Mouse (Mus musculus) liver, embryonic 14.5 days (tissue): ENCODE results near the gene Galnt2. TPM values are rescaled to one million over a fixed set of nuclear protein-coding genes. Genes with fewer than 3 reads are reported as not detected.

Source experiments
- ATAC-seq: fragments of 200-750 bp; cut with Nextera tagmentation; 2 replicates; pipeline ENCODE4 v1.8.0; 2017; ENCODE audit warnings: moderate number of reproducible peaks, mild to moderate bottlenecking, moderate library complexity; ENCODE audit not compliant: insufficient read depth
- DNase-seq, 3 experiments: peaks; one replicate each; pipeline ENCODE4 v3.0.0-alpha.2; 2012 to 2013; ENCODE audit warnings: low read depth in 3 of 3, low spot score in 3 of 3
- H3K27ac ChIP-seq: fragments of 300-500 bp; sonication (generic); 2 replicates; pipeline ENCODE4 v1.5.1; 2014; ENCODE audit warnings: moderate library complexity, mild to moderate bottlenecking, control low read depth, inconsistent platforms
- H3K27me3 ChIP-seq: fragments of 300-500 bp; sonication (generic); 2 replicates; pipeline ENCODE4 v1.6.1; 2014; ENCODE audit warnings: mild to moderate bottlenecking, low read length, moderate library complexity; ENCODE audit not compliant: control insufficient read depth, insufficient read depth
- H3K36me3 ChIP-seq: fragments of 300-500 bp; sonication (generic); replicated peaks from 2 replicates; pipeline ENCODE4 v1.6.1; 2014; ENCODE audit warnings: low read depth; ENCODE audit not compliant: control insufficient read depth, insufficient read depth
- H3K4me1 ChIP-seq, 2 experiments: fragments of 200-500 bp in 1 of 2; fragments of 300-500 bp in 1 of 2; sonication (generic) in 1 of 2; replicated peaks; 2 replicates each; pipeline ENCODE4 v1.6.1; 2012 to 2014; ENCODE audit warnings: antibody characterized with exemption in 1 of 2, inconsistent platforms in 1 of 2, low read length in 1 of 2; ENCODE audit not compliant: control insufficient read depth in 2 of 2, insufficient read depth in 2 of 2
- H3K4me2 ChIP-seq: fragments of 300-500 bp; sonication (generic); 2 replicates; pipeline ENCODE4 v1.6.1; 2014; ENCODE audit warnings: low read depth, mild to moderate bottlenecking, control low read depth, moderate library complexity
- H3K4me3 ChIP-seq, 2 experiments: fragments of 200-500 bp in 1 of 2; fragments of 300-500 bp in 1 of 2; sonication (generic) in 1 of 2; 2 replicates each; pipeline ENCODE4 v1.5.1; 2012 to 2014; ENCODE audit warnings: low read depth in 2 of 2, low read length in 2 of 2, mild to moderate bottlenecking in 2 of 2, control low read depth in 1 of 2, inconsistent platforms in 1 of 2, moderate library complexity in 1 of 2; ENCODE audit not compliant: insufficient read depth in 1 of 2
- H3K9ac ChIP-seq: fragments of 300-500 bp; sonication (generic); replicated peaks from 2 replicates; pipeline ENCODE4 v1.6.1; 2014; ENCODE audit warnings: mild to moderate bottlenecking, control low read depth, moderate library complexity
- H3K9me3 ChIP-seq: fragments of 300-500 bp; sonication (generic); 2 replicates; pipeline ENCODE4 v1.6.1; 2016; ENCODE audit warnings: low read length, mixed read lengths; ENCODE audit not compliant: control insufficient read depth
- CTCF ChIP-seq: IDR thresholded peaks from 2 replicates; pipeline ENCODE4 v1.5.1; 2016; ENCODE audit warnings: antibody characterized with exemption, low read depth, control low read depth
- EP300 ChIP-seq: IDR thresholded peaks from 2 replicates; pipeline ENCODE4 v1.6.1; 2016; ENCODE audit warnings: antibody characterized with exemption, low read depth
- WGBS: fragments of 180-500 bp; shearing (Covaris S2); extraction: QIAGEN DNeasy Blood & Tissue Kit; methylation state at CpG from one replicate; pipeline ENCODE4 v1.1.7; 2014; ENCODE audit not compliant: insufficient replicate concordance; 5-methylcytosine and 5-hydroxymethylcytosine counted together
- polyA plus RNA-seq, 2 experiments: library from polyadenylated mRNA; depleted of rRNA in 1 of 2; stranded (reverse) in 1 of 2; unstranded in 1 of 2; fragments of >200 nt; fragmentation: Nextera tagmentation in 1 of 2; extraction: Ambion mirVana in 1 of 2; gene quantifications; 2 replicates each; pipeline versions ENCODE4 v1.2.1 to v1.2.3; 2012 to 2014

Galnt2 gene
- polyA plus RNA-seq, 2 experiments = 6.6 to 19.2 TPM

DNA sequence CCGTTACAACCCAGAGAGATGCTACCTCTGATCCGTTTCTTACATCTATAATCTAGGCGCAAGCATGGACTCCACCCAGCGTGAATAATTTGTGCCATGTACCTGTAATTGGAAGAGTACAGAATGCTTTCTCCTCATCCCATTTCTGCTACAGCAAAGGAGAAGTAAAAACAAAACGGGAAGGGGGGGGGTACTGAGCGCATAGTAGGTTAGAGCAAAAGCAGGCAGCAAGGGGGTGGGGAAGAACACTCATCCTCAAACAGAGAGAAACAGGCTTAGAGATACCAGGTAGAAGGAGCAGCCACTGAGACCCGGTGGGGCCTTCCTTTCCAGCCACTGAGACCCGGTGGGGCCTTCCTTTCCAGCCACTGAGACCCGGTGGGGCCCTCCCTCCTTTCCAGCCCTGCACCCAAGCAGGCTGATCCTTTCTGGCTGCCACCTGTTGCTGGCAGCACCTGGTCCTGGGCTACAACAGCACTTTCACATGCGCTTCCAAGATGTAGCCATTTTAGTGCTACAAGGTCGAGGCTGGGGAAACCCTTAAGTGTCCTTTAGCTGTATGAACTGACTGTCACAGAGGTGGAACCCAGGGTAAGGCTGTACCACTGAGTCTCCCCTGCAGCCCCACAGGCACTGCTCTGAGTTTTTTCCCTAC, 130.7 kb downstream of the Galnt2 start:
- Histone ChIP-seq H3K4me1 (no peaks in the 10 kb centered on the region), H3K4me3 (no peak overlapping the region), H3K27ac (no peak overlapping the region), H3K27me3 (no peaks in the 10 kb centered on the region), H3K36me3 (no peaks in the 10 kb centered on the region), H3K9me3 (no peaks in the 10 kb centered on the region), H3K4me2 (no peak overlapping the region), H3K9ac (no peak overlapping the region)
- 67% methylated on average over 11 of the region's 11 CpGs for WGBS
- DNase-seq = no peak
- TF ChIP-seq CTCF (no peak), EP300 (no peak)
- ATAC-seq = no peak

DNA sequence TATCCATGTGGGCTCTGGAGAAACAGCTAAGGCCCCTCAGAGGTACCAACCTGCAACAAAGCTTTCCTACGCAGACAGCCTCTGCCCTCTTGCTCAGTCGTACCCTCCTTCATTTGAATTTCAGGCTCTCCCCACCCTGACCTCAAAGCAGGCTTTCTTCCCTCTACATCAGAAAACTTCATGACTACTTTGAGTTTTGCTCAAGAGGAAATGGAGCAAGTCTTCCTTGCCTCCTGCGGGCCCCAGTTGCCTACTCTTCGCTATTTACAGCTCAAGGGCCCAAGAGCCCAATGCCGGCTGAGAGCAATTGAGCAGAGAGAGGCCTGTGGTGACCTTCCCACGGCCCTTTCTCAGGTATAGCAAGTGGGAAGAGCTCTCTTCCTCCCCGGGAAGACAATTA, 131.4 kb downstream of the Galnt2 start:
- no peak overlapping the region for H3K4me2 ChIP-seq
- H3K27ac ChIP-seq = no peak overlapping the region
- H3K9ac ChIP-seq = no peak overlapping the region
- WGBS = 74% methylated on average over 7 of the region's 7 CpGs
- H3K27me3 ChIP-seq = no peaks in the 10 kb centered on the region
- no peaks in the 10 kb centered on the region for H3K36me3 ChIP-seq
- no peak for DNase-seq
- TF ChIP-seq CTCF (no peak), EP300 (no peak)
- H3K9me3 ChIP-seq = no peaks in the 10 kb centered on the region
- H3K4me1 ChIP-seq = no peaks in the 10 kb centered on the region
- H3K4me3 ChIP-seq = no peak overlapping the region
- ATAC-seq = no peak

GRCm38 (mm10) chr8:124363337-124363736, 132.1 kb downstream of the Galnt2 start:
- no peaks in the 10 kb centered on the region for H3K9me3 ChIP-seq
- H3K4me3 ChIP-seq = no peak overlapping the region
- TF ChIP-seq EP300 = no peak
- no peak for TF ChIP-seq CTCF
- no peaks in the 10 kb centered on the region for H3K27me3 ChIP-seq
- no peak overlapping the region for H3K9ac ChIP-seq
- no peak overlapping the region for H3K4me2 ChIP-seq
- H3K4me1 ChIP-seq = no peaks in the 10 kb centered on the region
- ATAC-seq (no peak), DNase-seq (no peak)
- H3K36me3 ChIP-seq = no peaks in the 10 kb centered on the region
- WGBS = 78% methylated on average over 15 of the region's 15 CpGs
- no peak overlapping the region for H3K27ac ChIP-seq

DNA sequence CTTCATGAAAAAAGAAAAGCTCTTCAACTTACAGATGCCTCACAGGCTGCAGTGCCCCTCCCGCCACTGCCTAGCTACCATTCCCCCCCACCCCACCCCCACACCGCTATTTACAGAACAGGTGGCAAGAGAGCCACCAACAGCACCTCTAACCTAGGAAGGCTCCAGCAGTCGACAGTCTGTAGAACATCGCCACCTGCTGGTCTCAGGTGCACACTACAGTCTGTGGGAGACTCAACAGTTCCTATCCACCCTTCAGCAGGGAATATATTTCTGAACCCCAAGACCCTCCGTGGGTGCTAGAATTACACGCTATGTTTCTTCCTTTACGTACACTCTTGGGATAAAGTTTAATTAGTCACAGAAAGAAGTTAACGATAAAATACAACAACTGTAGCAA, 137.0 kb downstream of the Galnt2 start:
- 11% methylated on average over 8 of the region's 8 CpGs for WGBS

GRCm38 (mm10) chr8:124370422-124371183, 139.4 kb downstream of the Galnt2 start:
- DNase-seq (no peak), ATAC-seq (no peak)
- H3K4me2 ChIP-seq = no peak overlapping the region
- H3K36me3 ChIP-seq = no peaks in the 10 kb centered on the region
- WGBS = 69% methylated on average over 17 of the region's 17 CpGs
- no peak overlapping the region for H3K9ac ChIP-seq
- no peak overlapping the region for H3K4me3 ChIP-seq
- H3K27me3 ChIP-seq = no peaks in the 10 kb centered on the region
- H3K27ac ChIP-seq = no peak overlapping the region
- H3K4me1 ChIP-seq = no peaks in the 10 kb centered on the region
- TF ChIP-seq CTCF = no peak
- TF ChIP-seq EP300 = no peak
- H3K9me3 ChIP-seq = no peaks in the 10 kb centered on the region

More for the DNA sequence above, 137.0 kb downstream of the Galnt2 start:
- peak; percentile 4 to 47 (median 29) for DNase-seq
- TF ChIP-seq CTCF (peak; percentile 92), EP300 (no peak)
- Histone ChIP-seq H3K27ac (no peak overlapping the region), H3K36me3 (no peaks in the 10 kb centered on the region), H3K9me3 (no peaks in the 10 kb centered on the region), H3K9ac (no peak overlapping the region), H3K4me2 (no peak overlapping the region), H3K4me1 (no peaks in the 10 kb centered on the region), H3K27me3 (no peaks in the 10 kb centered on the region), H3K4me3 (no peak overlapping the region)
- ATAC-seq = no peak
